Mouse (Mus musculus) liver, embryonic 11.5 days (tissue): ENCODE data around the gene Sf1. TPM values are rescaled to one million over a fixed set of nuclear protein-coding genes. Genes with fewer than 3 reads are reported as not detected.

ENCODE experiments used
- ATAC-seq: fragments of 200-750 bp; cut with Nextera tagmentation; replicated peaks from 2 replicates; pipeline ENCODE4 v1.8.0; 2017; ENCODE audit warnings: moderate number of reproducible peaks, mild to moderate bottlenecking, moderate TSS enrichment, moderate library complexity; ENCODE audit not compliant: low FRiP score
- DNase-seq: peaks from one replicate; pipeline ENCODE4 v3.0.0-alpha.2; 2017; ENCODE audit warnings: low spot score
- H3K27ac ChIP-seq: fragments of 300-500 bp; sonication (generic); 2 replicates; pipeline ENCODE4 v1.5.1; 2014; ENCODE audit warnings: mild to moderate bottlenecking, low read depth, low read length, control low read depth
- H3K27me3 ChIP-seq: fragments of 300-500 bp; sonication (generic); replicated peaks from 2 replicates; pipeline ENCODE4 v1.6.1; 2014; ENCODE audit warnings: low read length, mixed read lengths; ENCODE audit not compliant: control insufficient read depth, insufficient read depth
- H3K36me3 ChIP-seq: fragments of 300-500 bp; sonication (generic); 2 replicates; pipeline ENCODE4 v1.6.1; 2014; ENCODE audit warnings: mild to moderate bottlenecking, low read length, moderate library complexity, mixed read lengths; ENCODE audit not compliant: control insufficient read depth, insufficient read depth
- H3K4me1 ChIP-seq: fragments of 300-500 bp; sonication (generic); replicated peaks from 2 replicates; pipeline ENCODE4 v1.6.1; 2014; ENCODE audit warnings: low read length, mixed read lengths; ENCODE audit not compliant: control insufficient read depth, insufficient read depth
- H3K4me2 ChIP-seq: fragments of 300-500 bp; sonication (generic); 2 replicates; pipeline ENCODE4 v1.6.1; 2014; ENCODE audit warnings: mild to moderate bottlenecking, control low read depth, moderate library complexity
- H3K4me3 ChIP-seq: fragments of 300-500 bp; sonication (generic); 2 replicates; pipeline ENCODE4 v1.5.1; 2014; ENCODE audit warnings: low read depth, low read length, control low read depth
- H3K9ac ChIP-seq: fragments of 300-500 bp; sonication (generic); 2 replicates; pipeline ENCODE4 v1.6.1; 2014; ENCODE audit warnings: low read depth, low read length, control low read depth
- H3K9me3 ChIP-seq: fragments of 300-500 bp; sonication (generic); 2 replicates; pipeline ENCODE4 v1.6.1; 2016; ENCODE audit warnings: low read length, inconsistent platforms, mixed read lengths; ENCODE audit not compliant: control insufficient read depth
- WGBS: fragments of 180-500 bp; shearing (Covaris S2); extraction: QIAGEN DNeasy Blood & Tissue Kit; methylation state at CpG from one replicate; pipeline ENCODE4 v1.1.7; 2014; 5-methylcytosine and 5-hydroxymethylcytosine counted together
- polyA plus RNA-seq: library from polyadenylated mRNA; unstranded; fragments of >200 nt; fragmentation: Nextera tagmentation; extraction: Ambion mirVana; gene quantifications from 2 replicates; pipeline ENCODE4 v1.2.1, GENCODE M21; 2014

The Sf1 gene
- 194 and 203 TPM in 2 replicates for polyA plus RNA-seq

- Histone ChIP-seq H3K27ac (peak within 1 kb of the TSS; percentile 99), H3K4me2 (peak within 1 kb of the TSS; percentile 96), H3K4me3 (peak within 1 kb of the TSS; percentile 98), H3K9me3 (no peaks in the 10 kb centered on the region), H3K27me3 (no peaks in the 10 kb centered on the region), H3K4me1 (peaks cover 16% of the 10 kb centered on the region), H3K36me3 (peaks cover 28% of the 10 kb centered on the region), H3K9ac (peak within 1 kb of the TSS; percentile 100)
- ATAC-seq: peak; percentile 94
- peak; percentile 99 for DNase-seq
- under 1% methylated on average over 84 of the region's 85 CpGs for WGBS
Measured at GRCm38 (mm10) chr19:6363411-6364240, at the start of gene Sf1. TSS of gene Sf1 (plus strand) at chr19:6363690.

GRCm38 (mm10) chr19:6313796-6314195 is 49.7 kb upstream of the Sf1 start:
- no peak overlapping the region for H3K9ac ChIP-seq
- DNase-seq (no peak), ATAC-seq (no peak)
- H3K4me3 ChIP-seq: no peak overlapping the region
- H3K27me3 ChIP-seq: no peaks in the 10 kb centered on the region
- WGBS: 91% methylated on average over 8 of the region's 8 CpGs
- H3K36me3 ChIP-seq: peaks cover 20% of the 10 kb centered on the region; the same call in 1 of the 2 replicates
- H3K9me3 ChIP-seq: no peaks in the 10 kb centered on the region
- no peak overlapping the region for H3K4me2 ChIP-seq
- no peaks in the 10 kb centered on the region for H3K4me1 ChIP-seq
- no peak overlapping the region for H3K27ac ChIP-seq

- Histone ChIP-seq H3K27ac (no peak overlapping the region), H3K4me2 (no peak overlapping the region), H3K36me3 (peaks cover 22% of the 10 kb centered on the region; the same call in 1 of the 2 replicates), H3K4me3 (no peak overlapping the region), H3K27me3 (no peaks in the 10 kb centered on the region), H3K9me3 (no peaks in the 10 kb centered on the region), H3K4me1 (no peaks in the 10 kb centered on the region), H3K9ac (no peak overlapping the region)
- ATAC-seq (no peak), DNase-seq (no peak)
- 80% methylated on average over 8 of the region's 8 CpGs for WGBS
Measured at GRCm38 (mm10) chr19:6314513-6314912, 49.0 kb upstream of the Sf1 start.

- H3K36me3 ChIP-seq: peaks cover 22% of the 10 kb centered on the region; the same call in 1 of the 2 replicates
- 82% methylated on average over 14 of the region's 14 CpGs for WGBS
- H3K4me2 ChIP-seq: no peak overlapping the region
- ATAC-seq (no peak), DNase-seq (no peak)
- no peaks in the 10 kb centered on the region for H3K9me3 ChIP-seq
- no peak overlapping the region for H3K27ac ChIP-seq
- H3K4me1 ChIP-seq: no peaks in the 10 kb centered on the region
- H3K4me3 ChIP-seq: no peak overlapping the region
- H3K27me3 ChIP-seq: no peaks in the 10 kb centered on the region
- H3K9ac ChIP-seq: no peak overlapping the region
Measured at GRCm38 (mm10) chr19:6315573-6315972, 47.9 kb upstream of the Sf1 start.

GRCm38 (mm10) chr19:6318145-6318544 is 45.3 kb upstream of the Sf1 start:
- 92% methylated on average over 12 of the region's 12 CpGs for whole genome bisulfite sequencing
- ATAC-seq (no peak), DNase-seq (no peak)
- Histone ChIP-seq H3K27ac (no peak overlapping the region), H3K9ac (no peak overlapping the region), H3K4me3 (no peak overlapping the region), H3K4me1 (0 out of 2 replicates have a peak, but pooled peaks cover 5% of the 10 kb centered on the region), H3K9me3 (no peaks in the 10 kb centered on the region), H3K4me2 (no peak overlapping the region), H3K36me3 (peaks cover 26% of the 10 kb centered on the region; the same call in 1 of the 2 replicates), H3K27me3 (no peaks in the 10 kb centered on the region)

GRCm38 (mm10) chr19:6321358-6321757 is 42.1 kb upstream of the Sf1 start:
- 0 out of 2 replicates have a peak, but pooled peaks have one; percentile 29 for ATAC-seq
- peaks cover 21% of the 10 kb centered on the region; the same call in 1 of the 2 replicates for H3K36me3 ChIP-seq
- no peak overlapping the region for H3K4me2 ChIP-seq
- 0 out of 2 replicates have a peak, but pooled peaks cover 5% of the 10 kb centered on the region for H3K4me1 ChIP-seq
- no peak overlapping the region for H3K4me3 ChIP-seq
- H3K27me3 ChIP-seq: no peaks in the 10 kb centered on the region
- DNase-seq: no peak
- 75% methylated on average over 8 of the region's 8 CpGs for WGBS
- H3K9ac ChIP-seq: no peak overlapping the region
- no peak overlapping the region for H3K27ac ChIP-seq
- H3K9me3 ChIP-seq: no peaks in the 10 kb centered on the region

GRCm38 (mm10) chr19:6321786-6322621 is 41.5 kb upstream of the Sf1 start:
- no peak for DNase-seq
- ATAC-seq: no peak
- Histone ChIP-seq H3K9ac (no peak overlapping the region), H3K9me3 (no peaks in the 10 kb centered on the region), H3K36me3 (peaks cover 15% of the 10 kb centered on the region; the same call in 1 of the 2 replicates), H3K4me3 (no peak overlapping the region), H3K4me2 (no peak overlapping the region), H3K4me1 (0 out of 2 replicates have a peak, but pooled peaks cover 5% of the 10 kb centered on the region), H3K27me3 (no peaks in the 10 kb centered on the region), H3K27ac (no peak overlapping the region)
- WGBS: 84% methylated on average over 33 of the region's 33 CpGs

- no peak overlapping the region for H3K9ac ChIP-seq
- no peak for DNase-seq
- no peak overlapping the region for H3K4me2 ChIP-seq
- no peak for ATAC-seq
- peaks cover 4% of the 10 kb centered on the region; the same call in 1 of the 2 replicates for H3K36me3 ChIP-seq
- no peak overlapping the region for H3K4me3 ChIP-seq
- H3K27me3 ChIP-seq: no peaks in the 10 kb centered on the region
- 84% methylated on average over 9 of the region's 9 CpGs for WGBS
- H3K9me3 ChIP-seq: no peaks in the 10 kb centered on the region
- H3K4me1 ChIP-seq: 0 out of 2 replicates have a peak, but pooled peaks cover 5% of the 10 kb centered on the region
- no peak overlapping the region for H3K27ac ChIP-seq
Measured at GRCm38 (mm10) chr19:6324751-6325150, 38.7 kb upstream of the Sf1 start.
